ENCODE assay signal across 33 mouse cellular contexts in the genomic region with DNA sequence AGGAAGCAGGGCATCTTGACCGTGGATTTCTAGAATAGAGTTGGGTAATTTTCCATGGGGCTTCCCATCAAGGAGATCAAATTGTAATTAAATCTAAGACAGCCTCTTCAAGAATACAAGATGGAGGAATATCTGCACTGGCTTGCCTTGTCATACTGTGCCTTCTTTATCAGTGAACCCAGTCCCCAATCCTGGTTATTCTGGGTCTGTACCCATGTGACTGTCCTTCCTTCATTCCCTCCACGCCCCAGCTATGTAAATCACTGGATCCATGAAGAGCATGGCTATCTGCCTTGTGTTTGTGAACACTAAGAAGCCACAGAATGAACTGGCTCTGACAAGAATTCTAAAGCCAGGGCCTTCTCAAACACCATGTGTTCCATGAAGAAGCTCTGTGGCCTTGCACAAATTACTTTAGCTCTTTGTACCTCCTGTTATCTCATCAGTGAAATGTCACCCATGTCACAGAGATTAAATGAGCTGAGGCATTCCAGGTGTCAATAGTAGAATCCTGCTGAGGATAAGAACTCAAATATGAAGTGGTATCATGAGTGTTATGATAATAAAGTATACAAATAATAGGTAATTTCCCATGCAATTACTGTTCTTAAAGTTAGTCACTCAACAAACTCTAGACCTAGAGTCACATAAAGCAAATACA.
"Had no signal": no experiment of that assay in that cellular context is flagged by ENCODE, and none has a peak within 500 bp of the region (broad histone marks: within the 10 kb centered on the region; RNA-seq: fewer than 3 reads in every experiment).

No protein-coding gene starts in this region.

- H3K4me1 ChIP-seq: hindbrain, embryonic 10.5 days; hindbrain, embryonic 12.5 days; hindbrain, embryonic 13.5 days; hindbrain, embryonic 15.5 days; kidney, embryonic 15.5 days had no signal

- H3K9me3 ChIP-seq: heart, embryonic 10.5 days; heart, embryonic 12.5 days; heart, embryonic 13.5 days; heart, embryonic 15.5 days; hindbrain, embryonic 10.5 days; hindbrain, embryonic 12.5 days; hindbrain, embryonic 13.5 days; hindbrain, embryonic 15.5 days; kidney, embryonic 15.5 days had no signal

- ATAC-seq: hindbrain, embryonic 16.5 days; hindbrain, postnatal 0 days; inflammation-experienced regulatory T-cells, adult 6 months had no signal

- H3K27me3 ChIP-seq: heart, embryonic 12.5 days; heart, embryonic 13.5 days; heart, embryonic 15.5 days; hindbrain, embryonic 12.5 days; hindbrain, embryonic 13.5 days; hindbrain, embryonic 15.5 days; kidney, embryonic 15.5 days had no signal

- H3K9ac ChIP-seq: heart, embryonic 12.5 days; heart, embryonic 13.5 days; heart, embryonic 15.5 days; hindbrain, embryonic 12.5 days; hindbrain, embryonic 13.5 days; hindbrain, embryonic 14.5 days; hindbrain, embryonic 15.5 days; kidney, embryonic 15.5 days had no signal

- DNase-seq: heart, postnatal 10 days; heart, postnatal 14 days; heart, postnatal 36 days; heart, postnatal 4 days; kidney, adult 11 months; kidney, adult 18-20 months; kidney, adult 2 months; kidney, adult 8-10 months; kidney, adult 9 months; kidney, postnatal 10 days; kidney, postnatal 14 days; kidney, postnatal 25 days; kidney, postnatal 36 days; kidney, postnatal 4 days; layer of hippocampus, adult 9-11 months; layer of hippocampus, postnatal 36 days had no signal

- H3K4me3 ChIP-seq: heart, embryonic 10.5 days; heart, embryonic 12.5 days; heart, embryonic 13.5 days; heart, embryonic 15.5 days; hindbrain, embryonic 10.5 days; hindbrain, embryonic 12.5 days; hindbrain, embryonic 13.5 days; hindbrain, embryonic 15.5 days; kidney, embryonic 15.5 days; layer of hippocampus, adult 2 months; left cerebral cortex, adult 2 months had no signal

- H3K27ac ChIP-seq: heart, embryonic 10.5 days; heart, embryonic 13.5 days; heart, embryonic 15.5 days; hindbrain, embryonic 10.5 days; hindbrain, embryonic 12.5 days; hindbrain, embryonic 13.5 days; hindbrain, embryonic 14.5 days; hindbrain, embryonic 15.5 days; hindbrain, postnatal 0 days; kidney, embryonic 15.5 days; kidney, postnatal 0 days; layer of hippocampus, adult 2 months; left cerebral cortex, adult 2 months had no signal

- H3K4me2 ChIP-seq: heart, embryonic 11.5 days; heart, embryonic 12.5 days; heart, embryonic 13.5 days; heart, embryonic 15.5 days; hindbrain, embryonic 12.5 days; hindbrain, embryonic 13.5 days; hindbrain, embryonic 14.5 days; hindbrain, embryonic 15.5 days; kidney, embryonic 15.5 days had no signal

- H3K36me3 ChIP-seq: heart, embryonic 10.5 days; heart, embryonic 12.5 days; heart, embryonic 13.5 days; heart, embryonic 15.5 days; hindbrain, embryonic 10.5 days; hindbrain, embryonic 12.5 days; hindbrain, embryonic 13.5 days; hindbrain, embryonic 15.5 days; kidney, embryonic 15.5 days had no signal
